Mouse (Mus musculus) embryonic facial prominence, embryonic 14.5 days (tissue): Measurements from ENCODE around the gene Gtf2e1. TPM values are rescaled to one million over a fixed set of nuclear protein-coding genes. Genes with fewer than 3 reads are reported as not detected.

Experiments used
- ATAC-seq: fragments of 200-750 bp; cut with Nextera tagmentation; 2 replicates; pipeline ENCODE4 v1.8.0; 2017; ENCODE audit warnings: low read depth, moderate number of reproducible peaks, moderate TSS enrichment
- DNase-seq: peaks from one replicate; pipeline ENCODE4 v3.0.0-alpha.2; 2015; ENCODE audit warnings: low spot score
- H3K27ac ChIP-seq: fragments of 300-500 bp; sonication (generic); replicated peaks from 2 replicates; pipeline ENCODE4 v1.5.1; 2014; ENCODE audit warnings: low read depth, mild to moderate bottlenecking, low read length, moderate library complexity
- H3K27me3 ChIP-seq: fragments of 300-500 bp; sonication (generic); replicated peaks from 2 replicates; pipeline ENCODE4 v1.6.1; 2014; ENCODE audit warnings: low read length; ENCODE audit not compliant: control insufficient read depth, insufficient read depth
- H3K36me3 ChIP-seq: fragments of 300-500 bp; sonication (generic); 2 replicates; pipeline ENCODE4 v1.6.1; 2014; ENCODE audit warnings: low read length, mixed read lengths; ENCODE audit not compliant: control insufficient read depth, insufficient read depth
- H3K4me1 ChIP-seq: fragments of 300-500 bp; sonication (generic); 2 replicates; pipeline ENCODE4 v1.6.1; 2014; ENCODE audit warnings: antibody characterized with exemption, low read length; ENCODE audit not compliant: control insufficient read depth, insufficient read depth
- H3K4me2 ChIP-seq: fragments of 300-500 bp; sonication (generic); 2 replicates; pipeline ENCODE4 v1.6.1; 2014; ENCODE audit warnings: low read depth, mild to moderate bottlenecking, low read length, moderate library complexity, mixed read lengths
- H3K4me3 ChIP-seq: fragments of 300-500 bp; sonication (generic); 2 replicates; pipeline ENCODE4 v1.5.1; 2014; ENCODE audit warnings: low read depth, mild to moderate bottlenecking, low read length
- H3K9ac ChIP-seq: fragments of 300-500 bp; sonication (generic); 2 replicates; pipeline ENCODE4 v1.6.1; 2014; ENCODE audit warnings: low read depth, mild to moderate bottlenecking, low read length, moderate library complexity, mixed read lengths
- H3K9me3 ChIP-seq: fragments of 300-500 bp; sonication (generic); 2 replicates; pipeline ENCODE4 v1.6.1; 2016; ENCODE audit warnings: low read length; ENCODE audit not compliant: control insufficient read depth
- WGBS: fragments of 180-500 bp; shearing (Covaris S2); extraction: QIAGEN DNeasy Blood & Tissue Kit; methylation state at CpG from one replicate; pipeline ENCODE4 v1.1.7; 2014; 5-methylcytosine and 5-hydroxymethylcytosine counted together
- polyA plus RNA-seq: library from polyadenylated mRNA; unstranded; fragments of >200 nt; fragmentation: Nextera tagmentation; extraction: Ambion mirVana; gene quantifications from 2 replicates; pipeline ENCODE4 v1.2.1, GENCODE M21; 2014

Gene Gtf2e1
- polyA plus RNA-seq, 1 experiment from 2014 or later: 29.0 TPM

- Histone ChIP-seq H3K36me3 (no peaks in the 10 kb centered on the region), H3K9me3 (no peaks in the 10 kb centered on the region), H3K27ac (no peak overlapping the region), H3K9ac (no peak overlapping the region), H3K4me3 (no peak overlapping the region), H3K4me1 (no peaks in the 10 kb centered on the region), H3K27me3 (no peaks in the 10 kb centered on the region), H3K4me2 (no peak overlapping the region)
- DNase-seq (no peak), ATAC-seq (no peak)
- WGBS: 93% methylated on average over 3 of the region's 3 CpGs
Observed at GRCm38 (mm10) chr16:37486826-37487612, 52.6 kb downstream of the Gtf2e1 start.

GRCm38 (mm10) chr16:37478311-37479291, 61.0 kb downstream of the Gtf2e1 start:
- H3K9me3 ChIP-seq: no peaks in the 10 kb centered on the region
- DNase-seq (no peak), ATAC-seq (no peak)
- no peak overlapping the region for H3K4me3 ChIP-seq
- no peak overlapping the region for H3K27ac ChIP-seq
- H3K36me3 ChIP-seq: no peaks in the 10 kb centered on the region
- no peaks in the 10 kb centered on the region for H3K27me3 ChIP-seq
- H3K4me2 ChIP-seq: no peak overlapping the region
- H3K4me1 ChIP-seq: no peaks in the 10 kb centered on the region
- no peak overlapping the region for H3K9ac ChIP-seq
- 83% methylated on average over 10 of the region's 10 CpGs for WGBS

- Histone ChIP-seq H3K9me3 (no peaks in the 10 kb centered on the region), H3K27me3 (no peaks in the 10 kb centered on the region), H3K36me3 (no peaks in the 10 kb centered on the region), H3K4me1 (no peaks in the 10 kb centered on the region), H3K4me3 (no peak overlapping the region), H3K9ac (no peak overlapping the region), H3K27ac (no peak overlapping the region), H3K4me2 (no peak overlapping the region)
- ATAC-seq (no peak), DNase-seq (no peak)
- 53% methylated on average over 5 of the region's 5 CpGs for whole genome bisulfite sequencing
Observed at GRCm38 (mm10) chr16:37472620-37473312, 66.8 kb downstream of the Gtf2e1 start.

GRCm38 (mm10) chr16:37469595-37469994, 70.0 kb downstream of the Gtf2e1 start:
- no peak overlapping the region for H3K4me2 ChIP-seq
- no peaks in the 10 kb centered on the region for H3K36me3 ChIP-seq
- ATAC-seq (no peak), DNase-seq (no peak)
- no peak overlapping the region for H3K9ac ChIP-seq
- H3K4me3 ChIP-seq: no peak overlapping the region
- H3K4me1 ChIP-seq: no peaks in the 10 kb centered on the region
- no peaks in the 10 kb centered on the region for H3K9me3 ChIP-seq
- WGBS: 75% methylated on average over 3 of the region's 3 CpGs
- H3K27ac ChIP-seq: no peak overlapping the region
- H3K27me3 ChIP-seq: no peaks in the 10 kb centered on the region

- Histone ChIP-seq H3K36me3 (no peaks in the 10 kb centered on the region), H3K27me3 (no peaks in the 10 kb centered on the region), H3K27ac (no peak overlapping the region), H3K9me3 (no peaks in the 10 kb centered on the region), H3K4me1 (no peaks in the 10 kb centered on the region), H3K9ac (no peak overlapping the region), H3K4me2 (no peak overlapping the region), H3K4me3 (no peak overlapping the region)
- ATAC-seq (no peak), DNase-seq (no peak)
- WGBS: 88% methylated on average over 6 of the region's 6 CpGs
Observed at GRCm38 (mm10) chr16:37463981-37464380, 75.6 kb downstream of the Gtf2e1 start.

- no peak overlapping the region for H3K9ac ChIP-seq
- H3K27ac ChIP-seq: no peak overlapping the region
- no peaks in the 10 kb centered on the region for H3K36me3 ChIP-seq
- H3K27me3 ChIP-seq: no peaks in the 10 kb centered on the region
- DNase-seq (no peak), ATAC-seq (no peak)
- no peaks in the 10 kb centered on the region for H3K4me1 ChIP-seq
- H3K4me2 ChIP-seq: no peak overlapping the region
- WGBS: 68% methylated on average over 4 of the region's 4 CpGs
- no peak overlapping the region for H3K4me3 ChIP-seq
- no peaks in the 10 kb centered on the region for H3K9me3 ChIP-seq
Observed at GRCm38 (mm10) chr16:37462886-37463285, 76.7 kb downstream of the Gtf2e1 start.

GRCm38 (mm10) chr16:37461601-37462000, 78.0 kb downstream of the Gtf2e1 start:
- no peaks in the 10 kb centered on the region for H3K27me3 ChIP-seq
- no peak overlapping the region for H3K4me3 ChIP-seq
- no peak overlapping the region for H3K9ac ChIP-seq
- H3K9me3 ChIP-seq: no peaks in the 10 kb centered on the region
- DNase-seq: no peak
- no peaks in the 10 kb centered on the region for H3K4me1 ChIP-seq
- H3K36me3 ChIP-seq: no peaks in the 10 kb centered on the region
- no peak overlapping the region for H3K4me2 ChIP-seq
- 86% methylated on average over 4 of the region's 4 CpGs for WGBS
- H3K27ac ChIP-seq: no peak overlapping the region
- no peak for ATAC-seq
